Mouse (Mus musculus) liver, embryonic 16.5 days (tissue): ENCODE results near the gene Kcnq5. TPM values are rescaled to one million over a fixed set of nuclear protein-coding genes. Genes with fewer than 3 reads are reported as not detected.

Experiments
- ATAC-seq: fragments of 200-750 bp; cut with Nextera tagmentation; 2 replicates; pipeline ENCODE4 v1.8.0; 2017; ENCODE audit warnings: low read depth, mild to moderate bottlenecking, moderate number of reproducible peaks, moderate library complexity
- H3K27ac ChIP-seq: fragments of 300-500 bp; sonication (generic); 2 replicates; pipeline ENCODE4 v1.5.1; 2014; ENCODE audit warnings: mild to moderate bottlenecking, low read length
- H3K27me3 ChIP-seq: fragments of 300-500 bp; sonication (generic); 2 replicates; pipeline ENCODE4 v1.6.1; 2014; ENCODE audit warnings: low read depth, low read length, mixed read lengths; ENCODE audit not compliant: control insufficient read depth, insufficient read depth
- H3K36me3 ChIP-seq: fragments of 300-500 bp; sonication (generic); 2 replicates; pipeline ENCODE4 v1.6.1; 2014; ENCODE audit warnings: mild to moderate bottlenecking; ENCODE audit not compliant: control insufficient read depth, insufficient read depth
- H3K4me1 ChIP-seq: fragments of 300-500 bp; sonication (generic); 2 replicates; pipeline ENCODE4 v1.6.1; 2014; ENCODE audit warnings: low read depth, low read length, mixed read lengths; ENCODE audit not compliant: control insufficient read depth
- H3K4me2 ChIP-seq: fragments of 300-500 bp; sonication (generic); 2 replicates; pipeline ENCODE4 v1.6.1; 2014; ENCODE audit warnings: low read depth, low read length, mixed read lengths
- H3K4me3 ChIP-seq: fragments of 300-500 bp; sonication (generic); 2 replicates; pipeline ENCODE4 v1.5.1; 2014; ENCODE audit warnings: low read depth, mild to moderate bottlenecking, low read length
- H3K9ac ChIP-seq: fragments of 300-500 bp; sonication (generic); 2 replicates; pipeline ENCODE4 v1.6.1; 2014; ENCODE audit warnings: low read depth, low read length
- H3K9me3 ChIP-seq: fragments of 300-500 bp; sonication (generic); replicated peaks from 2 replicates; pipeline ENCODE4 v1.6.1; 2016; ENCODE audit warnings: low read length; ENCODE audit not compliant: control insufficient read depth
- WGBS: fragments of 180-500 bp; shearing (Covaris S2); extraction: QIAGEN DNeasy Blood & Tissue Kit; methylation state at CpG from one replicate; pipeline ENCODE4 v1.1.7; 2014; ENCODE audit not compliant: insufficient replicate concordance; 5-methylcytosine and 5-hydroxymethylcytosine counted together
- polyA plus RNA-seq: library from polyadenylated mRNA; unstranded; fragments of >200 nt; fragmentation: Nextera tagmentation; extraction: Ambion mirVana; gene quantifications from 2 replicates; pipeline ENCODE4 v1.2.1, GENCODE M21; 2015

Gene Kcnq5
- polyA plus RNA-seq, 1 experiment from 2014 or later: 0.17 TPM

DNA sequence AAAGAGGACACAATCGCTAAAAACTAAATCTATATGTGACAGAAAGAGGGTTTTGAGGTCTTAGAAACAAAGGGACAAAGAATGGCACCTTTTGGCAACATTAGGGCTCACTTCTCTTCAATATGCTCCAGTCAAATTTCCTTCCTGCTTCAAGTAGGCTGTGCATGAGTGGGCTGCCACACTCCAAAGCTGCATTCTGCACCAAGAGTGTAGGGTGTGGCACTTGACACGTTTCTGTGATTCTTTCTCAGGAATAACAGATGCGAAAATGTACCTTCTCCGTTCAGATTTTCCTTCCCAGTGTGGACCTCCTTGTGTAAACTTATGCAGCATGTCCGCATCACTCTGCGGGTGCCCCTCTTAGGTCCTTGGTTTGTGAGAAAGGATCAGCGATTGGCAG lies 455.1 kb downstream of the Kcnq5 start:
- H3K27me3 ChIP-seq: no peaks in the 10 kb centered on the region
- 61% methylated on average over 7 of the region's 7 CpGs for WGBS
- H3K4me1 ChIP-seq: no peaks in the 10 kb centered on the region
- H3K4me3 ChIP-seq: no peak overlapping the region
- H3K4me2 ChIP-seq: no peak overlapping the region
- H3K27ac ChIP-seq: no peak overlapping the region
- H3K9ac ChIP-seq: no peak overlapping the region
- no peaks in the 10 kb centered on the region for H3K36me3 ChIP-seq
- ATAC-seq: no peak
- no peaks in the 10 kb centered on the region for H3K9me3 ChIP-seq

DNA sequence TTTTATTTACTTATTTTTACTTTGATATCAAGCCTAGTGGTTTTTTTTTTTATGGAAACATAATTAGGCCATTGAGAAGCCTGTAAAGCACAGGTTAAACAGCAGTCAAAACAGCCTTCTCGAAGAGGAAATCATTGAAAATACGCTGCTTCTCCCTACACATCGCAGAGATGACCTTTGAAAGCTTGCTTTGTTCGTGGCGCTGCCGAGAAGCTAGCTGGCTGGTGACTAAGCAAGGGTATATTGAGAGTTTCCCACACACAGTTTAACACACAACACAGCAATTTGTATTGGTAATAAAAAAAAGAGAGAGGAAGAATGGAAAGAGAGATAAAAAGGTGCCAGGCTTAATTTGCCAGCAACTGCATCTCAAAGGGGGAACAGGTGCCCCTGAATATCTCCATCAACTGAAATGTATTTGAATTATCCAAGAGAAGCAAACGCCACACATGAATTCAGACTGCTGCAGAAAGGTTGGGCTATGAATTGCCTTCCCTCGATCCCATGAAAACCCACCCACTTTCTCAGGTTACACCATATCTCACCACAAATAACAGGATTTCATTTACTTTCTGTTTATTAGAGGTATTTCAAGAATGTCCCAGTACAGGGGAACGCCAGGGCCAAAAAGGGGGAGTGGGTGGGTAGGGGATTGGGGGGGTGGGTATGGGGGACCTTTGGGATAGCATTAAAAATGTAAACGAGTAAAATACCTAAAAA lies 461.8 kb downstream of the Kcnq5 start:
- Histone ChIP-seq H3K4me2 (no peak overlapping the region), H3K4me3 (no peak overlapping the region), H3K36me3 (no peaks in the 10 kb centered on the region), H3K27me3 (no peaks in the 10 kb centered on the region), H3K9ac (no peak overlapping the region), H3K9me3 (no peaks in the 10 kb centered on the region), H3K27ac (no peak overlapping the region), H3K4me1 (no peaks in the 10 kb centered on the region)
- 50% methylated on average over 10 of the region's 10 CpGs for WGBS
- ATAC-seq: no peak

DNA sequence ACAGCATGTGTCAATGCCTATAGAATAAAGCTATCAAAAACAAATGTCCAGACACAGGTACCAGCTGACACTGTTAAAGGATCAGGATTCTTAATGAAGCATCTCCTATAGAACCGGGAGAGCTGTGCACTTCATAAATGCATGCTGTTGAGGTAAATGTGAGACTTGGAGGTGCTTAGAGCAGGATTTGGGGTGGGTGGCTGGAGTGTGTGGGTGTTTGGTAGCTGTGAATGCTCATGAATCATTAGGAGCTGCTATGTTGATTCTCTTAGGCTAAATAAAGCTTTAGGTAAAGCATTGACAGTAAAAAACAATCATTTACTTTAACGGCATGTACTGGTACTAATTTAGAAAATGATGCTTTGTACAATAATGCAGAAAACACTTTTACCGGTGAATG lies 465.4 kb downstream of the Kcnq5 start:
- Histone ChIP-seq H3K4me1 (no peaks in the 10 kb centered on the region), H3K9me3 (no peaks in the 10 kb centered on the region), H3K27ac (no peak overlapping the region), H3K9ac (no peak overlapping the region), H3K4me3 (no peak overlapping the region), H3K36me3 (no peaks in the 10 kb centered on the region), H3K4me2 (no peak overlapping the region), H3K27me3 (no peaks in the 10 kb centered on the region)
- 66% methylated on average over 3 of the region's 3 CpGs for WGBS
- no peak for ATAC-seq

DNA sequence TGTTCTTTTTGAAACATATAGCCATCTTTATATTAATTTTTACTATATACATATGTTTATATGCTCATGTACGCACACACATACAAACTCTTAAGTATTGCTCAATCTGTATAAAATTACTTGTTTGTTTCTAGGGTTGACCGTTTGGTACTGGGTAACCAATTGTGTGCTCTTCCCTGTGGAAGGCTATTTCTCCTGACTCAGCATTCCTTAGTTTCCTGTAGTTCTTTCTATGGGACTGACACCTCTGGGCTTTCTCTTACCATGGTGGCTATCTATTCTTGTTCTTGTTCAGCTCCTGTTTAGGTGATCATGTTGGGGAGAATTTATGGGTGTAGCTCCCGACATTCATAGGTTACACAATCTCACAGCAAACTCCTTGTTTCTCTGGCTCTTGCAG lies 473.1 kb downstream of the Kcnq5 start:
- no peak overlapping the region for H3K9ac ChIP-seq
- H3K27me3 ChIP-seq: no peaks in the 10 kb centered on the region
- no peak overlapping the region for H3K27ac ChIP-seq
- WGBS: 71% methylated on average over 3 of the region's 3 CpGs
- no peak overlapping the region for H3K4me2 ChIP-seq
- H3K36me3 ChIP-seq: no peaks in the 10 kb centered on the region
- no peak overlapping the region for H3K4me3 ChIP-seq
- H3K9me3 ChIP-seq: no peaks in the 10 kb centered on the region
- ATAC-seq: no peak
- H3K4me1 ChIP-seq: no peaks in the 10 kb centered on the region

DNA sequence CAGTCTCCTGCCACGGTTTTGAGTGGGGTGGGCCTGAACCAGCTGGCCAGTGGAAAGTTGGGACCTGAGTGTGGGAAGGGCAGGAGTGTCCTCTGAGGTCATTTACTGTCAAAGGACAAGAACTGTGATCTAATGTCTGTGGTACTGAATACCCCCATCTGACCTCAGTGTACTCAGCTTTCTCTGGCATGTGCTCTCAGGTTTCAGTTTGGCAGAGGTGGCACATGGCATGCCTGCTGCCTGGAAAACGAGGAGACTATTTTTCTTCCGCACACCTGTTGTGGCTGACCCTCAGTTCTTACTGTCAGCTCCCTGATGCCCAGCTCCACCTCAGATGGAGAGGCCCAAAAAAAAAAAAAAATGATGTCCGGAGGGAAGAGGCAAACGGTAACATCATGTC lies 475.5 kb downstream of the Kcnq5 start:
- Histone ChIP-seq H3K9me3 (no peaks in the 10 kb centered on the region), H3K4me2 (no peak overlapping the region), H3K9ac (no peak overlapping the region), H3K4me3 (no peak overlapping the region), H3K4me1 (no peaks in the 10 kb centered on the region), H3K27me3 (no peaks in the 10 kb centered on the region), H3K36me3 (no peaks in the 10 kb centered on the region), H3K27ac (no peak overlapping the region)
- no peak for ATAC-seq
- WGBS: 65% methylated on average over 5 of the region's 5 CpGs

DNA sequence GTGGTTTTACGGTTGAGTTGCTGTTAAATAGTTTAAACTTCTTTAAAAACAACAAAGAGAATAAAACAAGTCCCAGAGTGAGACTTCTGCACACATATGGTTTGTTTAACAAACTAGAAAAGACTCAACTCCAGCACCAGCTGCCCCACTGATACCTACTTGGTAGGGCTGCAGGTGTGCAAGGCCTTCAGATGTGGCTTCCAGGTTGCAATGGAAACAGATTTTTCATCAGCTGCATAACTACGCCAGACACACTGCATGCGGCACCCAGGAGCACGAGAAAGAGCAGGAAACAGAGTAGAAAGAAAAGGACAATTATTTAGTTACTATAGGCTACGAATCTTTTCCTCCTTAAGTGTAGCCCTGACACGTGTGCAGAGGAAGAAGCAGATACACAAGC lies 492.4 kb downstream of the Kcnq5 start:
- H3K9me3 ChIP-seq: no peaks in the 10 kb centered on the region
- no peak overlapping the region for H3K9ac ChIP-seq
- H3K4me2 ChIP-seq: no peak overlapping the region
- WGBS: 73% methylated on average over 6 of the region's 6 CpGs
- no peaks in the 10 kb centered on the region for H3K4me1 ChIP-seq
- H3K27ac ChIP-seq: no peak overlapping the region
- H3K27me3 ChIP-seq: no peaks in the 10 kb centered on the region
- no peak for ATAC-seq
- H3K4me3 ChIP-seq: no peak overlapping the region
- H3K36me3 ChIP-seq: no peaks in the 10 kb centered on the region

DNA sequence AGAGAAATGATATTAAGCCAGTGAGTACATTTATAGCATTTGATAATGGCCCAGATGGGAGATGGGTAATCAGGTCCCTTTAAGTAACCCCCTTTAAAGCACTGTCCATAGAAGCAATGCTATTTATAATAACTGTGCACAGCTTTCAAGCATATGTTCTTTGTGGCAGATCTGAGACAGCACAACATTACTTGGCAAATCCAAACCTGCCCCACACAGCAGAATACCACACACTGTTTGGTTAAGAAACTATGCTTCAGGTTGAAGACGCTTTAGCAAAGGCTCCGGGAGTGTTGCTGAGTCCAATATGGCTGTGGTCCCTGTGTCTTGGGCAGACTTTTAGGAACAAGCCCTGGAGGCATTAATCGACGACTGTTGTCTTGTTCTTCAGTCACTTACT lies 495.3 kb downstream of the Kcnq5 start:
- Histone ChIP-seq H3K4me2 (no peak overlapping the region), H3K9ac (no peak overlapping the region), H3K4me1 (no peaks in the 10 kb centered on the region), H3K27ac (no peak overlapping the region), H3K27me3 (no peaks in the 10 kb centered on the region), H3K9me3 (no peaks in the 10 kb centered on the region), H3K4me3 (no peak overlapping the region), H3K36me3 (no peaks in the 10 kb centered on the region)
- WGBS: 75% methylated on average over 4 of the region's 4 CpGs
- no peak for ATAC-seq

DNA sequence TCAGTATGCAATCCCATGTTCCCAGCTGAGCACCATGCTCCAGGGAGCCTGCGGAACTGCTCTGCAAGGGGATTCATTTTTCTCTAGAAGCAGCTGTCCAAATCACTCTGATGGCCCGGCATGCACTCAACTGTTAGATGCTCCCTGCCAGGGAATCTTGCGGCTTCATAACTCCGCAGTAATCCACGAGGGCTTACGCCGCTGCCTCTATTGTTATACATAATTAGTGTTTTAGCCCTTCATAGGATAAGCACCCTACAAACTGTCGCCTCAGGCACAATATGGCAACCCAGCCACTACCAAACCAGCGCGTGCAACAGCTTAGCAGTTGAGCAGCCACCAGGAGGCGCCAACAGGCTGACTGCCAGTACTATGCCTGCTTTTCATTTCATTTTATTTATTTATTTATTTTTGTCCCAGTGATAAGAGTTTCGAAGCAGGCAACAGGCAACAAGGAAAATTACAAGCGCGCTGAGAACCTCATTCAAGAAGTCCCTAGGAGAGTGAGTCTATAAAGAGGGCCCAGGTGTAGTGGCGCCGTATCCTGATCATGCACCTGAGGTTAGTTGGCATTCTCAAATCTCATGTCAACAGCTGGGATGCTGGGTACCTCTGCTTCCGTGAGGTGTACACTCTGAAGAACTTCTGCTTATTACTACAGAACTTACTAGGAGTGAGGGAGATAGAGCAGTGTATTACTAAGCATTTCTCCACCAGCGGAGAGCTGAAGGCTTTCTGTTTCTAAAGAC lies 500.6 kb downstream of the Kcnq5 start:
- no peak overlapping the region for H3K4me3 ChIP-seq
- 60% methylated on average over 18 of the region's 18 CpGs for WGBS
- no peaks in the 10 kb centered on the region for H3K27me3 ChIP-seq
- H3K4me1 ChIP-seq: no peaks in the 10 kb centered on the region
- no peak overlapping the region for H3K9ac ChIP-seq
- H3K36me3 ChIP-seq: no peaks in the 10 kb centered on the region
- H3K9me3 ChIP-seq: no peaks in the 10 kb centered on the region
- H3K27ac ChIP-seq: no peak overlapping the region
- no peak for ATAC-seq
- H3K4me2 ChIP-seq: no peak overlapping the region

DNA sequence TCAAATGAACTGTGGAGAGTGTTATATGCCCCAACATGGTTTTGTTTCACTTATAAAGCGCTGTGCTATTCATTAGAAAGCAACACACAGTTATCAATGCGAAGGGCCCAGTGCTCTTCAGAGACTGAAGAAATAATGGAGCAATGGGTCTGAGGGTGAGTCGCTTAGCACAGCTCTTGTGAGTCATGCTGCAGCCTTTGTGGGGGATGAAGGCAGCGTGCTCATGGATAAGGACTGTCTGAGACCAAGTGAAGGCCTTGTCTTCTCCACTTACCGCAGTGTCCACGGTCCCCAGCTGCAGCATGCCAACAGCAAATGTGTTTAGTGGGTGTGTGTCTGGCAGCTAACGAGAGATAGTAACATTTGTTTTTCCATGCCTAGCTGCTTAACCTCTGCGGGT lies 503.2 kb downstream of the Kcnq5 start:
- H3K4me2 ChIP-seq: no peak overlapping the region
- H3K27me3 ChIP-seq: no peaks in the 10 kb centered on the region
- 65% methylated on average over 8 of the region's 8 CpGs for WGBS
- H3K36me3 ChIP-seq: no peaks in the 10 kb centered on the region
- no peaks in the 10 kb centered on the region for H3K9me3 ChIP-seq
- H3K9ac ChIP-seq: no peak overlapping the region
- no peak overlapping the region for H3K27ac ChIP-seq
- ATAC-seq: no peak
- H3K4me3 ChIP-seq: no peak overlapping the region
- no peaks in the 10 kb centered on the region for H3K4me1 ChIP-seq
